Mouse (Mus musculus) liver, embryonic 14.5 days (tissue): ENCODE results near the gene Iqgap2.

ENCODE experiments used
- CTCF ChIP-seq: IDR thresholded peaks from 2 replicates; pipeline ENCODE4 v1.5.1; 2016; ENCODE audit warnings: antibody characterized with exemption, low read depth, control low read depth
- EP300 ChIP-seq: IDR thresholded peaks from 2 replicates; pipeline ENCODE4 v1.6.1; 2016; ENCODE audit warnings: antibody characterized with exemption, low read depth

DNA sequence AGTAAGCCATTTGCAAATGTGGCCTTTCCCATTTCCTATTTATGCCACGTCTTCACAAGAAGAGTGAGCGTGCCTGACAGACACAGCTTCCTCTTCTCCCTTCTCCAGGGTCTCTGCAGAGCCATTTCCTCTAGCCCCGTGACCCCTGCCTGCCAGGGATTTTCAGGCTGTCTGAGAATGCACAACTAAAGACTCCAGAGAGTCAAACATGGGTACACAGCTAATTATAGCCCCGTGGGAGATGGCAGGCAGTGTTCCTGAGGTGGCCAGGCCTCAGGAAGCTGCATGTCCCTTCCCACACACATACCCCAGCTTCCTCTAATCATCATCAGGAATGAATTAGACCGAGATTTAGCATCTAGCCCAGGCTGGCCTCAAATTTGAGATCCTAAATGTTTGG is 252.8 kb downstream of the Iqgap2 start:
- no peak for TF ChIP-seq CTCF
- no peak for TF ChIP-seq EP300
